Mouse (Mus musculus) heart, embryonic 16.5 days (tissue): ENCODE measurements at regions not wholly inside any gene's neighbourhood (a gene's known extent, or its start where the extent isn't known, plus 50 kb on each side); places are given as distances from the start of the nearest gene placed in this dataset.

Experiments used
- ATAC-seq: fragments of 200-750 bp; cut with Nextera tagmentation; replicated peaks from 2 replicates; pipeline ENCODE4 v1.8.0; 2017; ENCODE audit warnings: moderate number of reproducible peaks; ENCODE audit not compliant: insufficient read depth, low FRiP score; ENCODE audit errors: extremely low read depth
- H3K27ac ChIP-seq: fragments of 300-500 bp; sonication (generic); 2 replicates; pipeline ENCODE4 v1.5.1; 2014; ENCODE audit warnings: mild to moderate bottlenecking, low read length, control low read depth, moderate library complexity
- H3K27me3 ChIP-seq: fragments of 300-500 bp; sonication (generic); 2 replicates; pipeline ENCODE4 v1.6.1; 2014; ENCODE audit warnings: low read length, mixed read lengths; ENCODE audit not compliant: control insufficient read depth, insufficient read depth
- H3K36me3 ChIP-seq: fragments of 300-500 bp; sonication (generic); 2 replicates; pipeline ENCODE4 v1.6.1; 2014; ENCODE audit not compliant: control insufficient read depth, insufficient read depth
- H3K4me1 ChIP-seq: fragments of 300-500 bp; sonication (generic); 2 replicates; pipeline ENCODE4 v1.6.1; 2014; ENCODE audit warnings: low read length, mixed read lengths; ENCODE audit not compliant: control insufficient read depth, insufficient read depth
- H3K4me2 ChIP-seq: fragments of 300-500 bp; sonication (generic); 2 replicates; pipeline ENCODE4 v1.6.1; 2014; ENCODE audit warnings: low read depth, mild to moderate bottlenecking, control low read depth, low read length
- H3K4me3 ChIP-seq: fragments of 300-500 bp; sonication (generic); 2 replicates; pipeline ENCODE4 v1.5.1; 2014; ENCODE audit warnings: mild to moderate bottlenecking, control low read depth, low read length
- H3K9ac ChIP-seq: fragments of 300-500 bp; sonication (generic); 2 replicates; pipeline ENCODE4 v1.6.1; 2014; ENCODE audit warnings: low read length, control low read depth
- H3K9me3 ChIP-seq: fragments of 300-500 bp; sonication (generic); replicated peaks from 2 replicates; pipeline ENCODE4 v1.6.1; 2016; ENCODE audit warnings: low read length; ENCODE audit not compliant: control insufficient read depth
- WGBS: fragments of 180-500 bp; shearing (Covaris S2); extraction: QIAGEN DNeasy Blood & Tissue Kit; methylation state at CpG from one replicate; pipeline ENCODE4 v1.1.7; 2014; 5-methylcytosine and 5-hydroxymethylcytosine counted together

- Histone ChIP-seq H3K27ac (no peak overlapping the region), H3K27me3 (no peaks in the 10 kb centered on the region), H3K4me1 (no peaks in the 10 kb centered on the region), H3K4me3 (no peak overlapping the region), H3K36me3 (no peaks in the 10 kb centered on the region), H3K9ac (no peak overlapping the region), H3K9me3 (no peaks in the 10 kb centered on the region), H3K4me2 (no peak overlapping the region)
- ATAC-seq: no peak
Measured at GRCm38 (mm10) chr14:9457801-9458495, 791.9 kb upstream of the 4930452B06Rik start.

DNA sequence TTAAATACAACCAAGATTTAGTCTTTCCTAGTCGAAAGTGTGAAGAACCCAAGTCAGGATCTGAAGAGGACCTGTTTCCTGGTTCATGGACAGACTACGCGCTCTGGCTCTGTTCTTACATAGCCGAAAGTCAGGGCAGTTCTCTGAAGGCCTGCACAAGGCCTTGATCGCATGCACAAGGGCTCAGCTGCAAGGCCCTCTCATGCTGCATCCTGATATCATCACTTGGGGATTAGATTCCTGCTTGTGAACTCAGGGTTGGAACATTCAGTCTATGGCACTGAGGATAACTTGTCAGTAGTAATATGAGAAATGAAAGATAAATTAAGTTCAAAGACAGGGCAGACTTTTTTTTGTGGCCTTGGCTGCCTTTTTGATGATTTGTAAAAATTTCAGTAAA, 789.9 kb upstream of the 4930452B06Rik start:
- Histone ChIP-seq H3K27me3 (no peaks in the 10 kb centered on the region), H3K9me3 (no peaks in the 10 kb centered on the region), H3K4me2 (no peak overlapping the region), H3K27ac (no peak overlapping the region), H3K9ac (no peak overlapping the region), H3K4me3 (no peak overlapping the region), H3K4me1 (no peaks in the 10 kb centered on the region), H3K36me3 (no peaks in the 10 kb centered on the region)
- ATAC-seq: no peak
- WGBS: 79% methylated on average over 5 of the region's 5 CpGs

- 0 out of 2 replicates have a peak, but pooled peaks have one; percentile 23 for ATAC-seq
- Histone ChIP-seq H3K27me3 (no peaks in the 10 kb centered on the region), H3K4me3 (no peak overlapping the region), H3K27ac (no peak overlapping the region), H3K36me3 (no peaks in the 10 kb centered on the region), H3K9me3 (no peaks in the 10 kb centered on the region), H3K9ac (no peak overlapping the region), H3K4me2 (no peak overlapping the region), H3K4me1 (peaks cover 4% of the 10 kb centered on the region; the same call in 1 of the 2 replicates)
- 14% methylated on average over 3 of the region's 3 CpGs for WGBS
Measured at GRCm38 (mm10) chr14:9449942-9450341, 783.9 kb upstream of the 4930452B06Rik start.

GRCm38 (mm10) chr14:9437896-9438295, 771.9 kb upstream of the 4930452B06Rik start:
- Histone ChIP-seq H3K9ac (no peak overlapping the region), H3K27ac (no peak overlapping the region), H3K4me3 (no peak overlapping the region), H3K4me2 (no peak overlapping the region), H3K36me3 (no peaks in the 10 kb centered on the region), H3K9me3 (no peaks in the 10 kb centered on the region), H3K4me1 (no peaks in the 10 kb centered on the region), H3K27me3 (no peaks in the 10 kb centered on the region)
- 64% methylated on average over 3 of the region's 3 CpGs for WGBS
- ATAC-seq: no peak

- no peaks in the 10 kb centered on the region for H3K27me3 ChIP-seq
- no peaks in the 10 kb centered on the region for H3K9me3 ChIP-seq
- no peaks in the 10 kb centered on the region for H3K4me1 ChIP-seq
- no peaks in the 10 kb centered on the region for H3K36me3 ChIP-seq
- no peak overlapping the region for H3K4me3 ChIP-seq
- H3K27ac ChIP-seq: no peak overlapping the region
- H3K9ac ChIP-seq: no peak overlapping the region
- H3K4me2 ChIP-seq: no peak overlapping the region
- WGBS: 91% methylated on average over 2 of the region's 2 CpGs
- ATAC-seq: no peak
Measured at GRCm38 (mm10) chr14:9435136-9435535, 769.1 kb upstream of the 4930452B06Rik start.

- Histone ChIP-seq H3K9me3 (no peaks in the 10 kb centered on the region), H3K4me3 (no peak overlapping the region), H3K36me3 (no peaks in the 10 kb centered on the region), H3K4me1 (no peaks in the 10 kb centered on the region), H3K27ac (no peak overlapping the region), H3K4me2 (no peak overlapping the region), H3K27me3 (no peaks in the 10 kb centered on the region), H3K9ac (no peak overlapping the region)
- 25% methylated on average over 1 of the region's 1 CpGs for WGBS
- no peak for ATAC-seq
Measured at GRCm38 (mm10) chr14:9433081-9433590, 767.1 kb upstream of the 4930452B06Rik start.

- H3K27me3 ChIP-seq: no peaks in the 10 kb centered on the region
- H3K36me3 ChIP-seq: no peaks in the 10 kb centered on the region
- WGBS: 69% methylated on average over 2 of the region's 2 CpGs
- no peaks in the 10 kb centered on the region for H3K9me3 ChIP-seq
- no peak overlapping the region for H3K4me3 ChIP-seq
- H3K27ac ChIP-seq: no peak overlapping the region
- H3K4me1 ChIP-seq: no peaks in the 10 kb centered on the region
- H3K9ac ChIP-seq: no peak overlapping the region
- ATAC-seq: no peak
- no peak overlapping the region for H3K4me2 ChIP-seq
Measured at GRCm38 (mm10) chr14:9431798-9432197, 765.8 kb upstream of the 4930452B06Rik start.

DNA sequence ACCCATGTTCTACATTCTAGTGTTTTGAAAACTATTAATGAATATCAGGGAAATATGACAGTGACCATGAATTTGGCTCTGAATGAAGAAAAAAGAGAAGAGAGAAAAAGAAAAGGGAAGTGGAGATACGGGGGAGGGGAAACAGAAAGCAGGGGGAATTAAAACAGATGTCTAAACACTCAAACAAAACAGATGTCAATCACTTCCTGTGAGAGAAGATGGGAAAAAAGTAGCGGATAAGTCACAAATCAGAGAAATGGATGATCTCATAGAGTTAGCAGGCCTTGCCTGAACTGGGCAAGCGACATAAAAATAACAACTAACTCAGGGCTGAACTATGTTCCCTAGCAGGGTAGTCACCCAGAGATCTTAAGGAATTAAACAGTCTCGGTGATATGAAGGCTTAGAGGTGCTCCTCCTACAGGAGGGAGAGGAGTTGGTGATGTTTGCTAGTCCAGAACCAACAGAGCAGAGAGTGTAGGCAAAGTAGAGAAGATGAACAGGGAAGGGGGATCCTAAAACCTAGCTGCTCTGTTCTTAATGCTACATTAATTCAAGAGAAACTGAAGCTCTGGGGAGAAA, 745.9 kb upstream of the 4930452B06Rik start:
- ATAC-seq: no peak
- H3K4me1 ChIP-seq: no peaks in the 10 kb centered on the region
- 43% methylated on average over 4 of the region's 4 CpGs for WGBS
- no peak overlapping the region for H3K4me2 ChIP-seq
- H3K36me3 ChIP-seq: no peaks in the 10 kb centered on the region
- H3K9ac ChIP-seq: no peak overlapping the region
- no peaks in the 10 kb centered on the region for H3K27me3 ChIP-seq
- H3K27ac ChIP-seq: no peak overlapping the region
- H3K9me3 ChIP-seq: no peaks in the 10 kb centered on the region
- H3K4me3 ChIP-seq: no peak overlapping the region

DNA sequence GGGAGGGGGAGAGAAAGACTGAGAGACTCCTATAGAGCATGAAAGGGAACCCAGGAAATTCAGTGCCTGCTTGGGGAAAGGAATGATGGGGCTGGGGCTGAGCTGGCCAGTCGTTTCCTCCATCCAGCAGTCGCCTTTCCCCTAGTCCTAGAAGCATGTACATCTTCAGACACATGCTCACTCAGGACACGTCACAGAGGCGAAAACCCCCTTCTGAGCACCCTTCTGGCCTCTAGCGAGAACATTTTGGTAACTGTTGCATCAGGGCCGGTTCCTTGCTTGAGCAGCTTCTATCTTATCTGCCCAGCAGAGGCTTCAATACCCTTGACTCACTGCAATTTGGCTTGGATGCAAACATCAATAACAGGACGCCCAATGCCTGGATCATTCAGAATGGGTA, 737.6 kb upstream of the 4930452B06Rik start:
- 58% methylated on average over 7 of the region's 7 CpGs for WGBS
- Histone ChIP-seq H3K9ac (no peak overlapping the region), H3K27me3 (no peaks in the 10 kb centered on the region), H3K27ac (no peak overlapping the region), H3K4me1 (peaks cover 4% of the 10 kb centered on the region; the same call in 1 of the 2 replicates), H3K4me3 (no peak overlapping the region), H3K9me3 (no peaks in the 10 kb centered on the region), H3K36me3 (no peaks in the 10 kb centered on the region), H3K4me2 (no peak overlapping the region)
- no peak for ATAC-seq
